Mouse (Mus musculus) MEL (cell line): ENCODE data around the gene Hnrnph1. TPM values are rescaled to one million over a fixed set of nuclear protein-coding genes. Genes with fewer than 3 reads are reported as not detected.

ENCODE experiments used
- DNase-seq: peaks from one replicate; pipeline ENCODE4 v3.0.0; 2011; ENCODE audit warnings: low read depth, low spot score
- H3K27ac ChIP-seq: 2 replicates; pipeline ENCODE4 v1.5.1; 2012; ENCODE audit warnings: low read depth, mild to moderate bottlenecking, control low read depth, low read length, moderate library complexity; ENCODE audit not compliant: control insufficient read depth
- H3K27me3 ChIP-seq, 2 experiments: fragments of 150-350 bp in 1 of 2; sonication (generic) in 1 of 2; 2 replicates each; pipeline ENCODE4 v1.6.1; 2012; ENCODE audit warnings: low read length in 2 of 2, mild to moderate bottlenecking in 2 of 2, improper control_type of control experiment in 1 of 2, moderate library complexity in 1 of 2; ENCODE audit not compliant: insufficient read depth in 2 of 2, control insufficient read depth in 1 of 2
- H3K36me3 ChIP-seq, 2 experiments: 2 replicates each; pipeline ENCODE4 v1.6.1; 2012 to 2014; ENCODE audit warnings: low read length in 2 of 2, improper control_type of control experiment in 1 of 2, inconsistent platforms in 1 of 2, mild to moderate bottlenecking in 1 of 2; ENCODE audit not compliant: insufficient read depth in 2 of 2, control insufficient read depth in 1 of 2
- H3K4me1 ChIP-seq, 2 experiments: fragments of 150-350 bp in 1 of 2; sonication (generic) in 1 of 2; 2 replicates each; pipeline ENCODE4 v1.6.1; 2012; ENCODE audit warnings: low read length in 2 of 2, improper control_type of control experiment in 1 of 2, mild to moderate bottlenecking in 1 of 2; ENCODE audit not compliant: insufficient read depth in 2 of 2, control insufficient read depth in 1 of 2
- H3K4me3 ChIP-seq, 2 experiments: fragments of 150-350 bp in 1 of 2; sonication (generic) in 1 of 2; 2 replicates each; pipeline ENCODE4 v1.5.1; 2012; ENCODE audit warnings: low read depth in 2 of 2, low read length in 2 of 2, mild to moderate bottlenecking in 2 of 2, moderate library complexity in 2 of 2, control low read depth in 1 of 2, improper control_type of control experiment in 1 of 2; ENCODE audit not compliant: control insufficient read depth in 1 of 2, insufficient read depth in 1 of 2
- H3K79me2 ChIP-seq: 2 replicates; pipeline ENCODE4 v1.6.1; 2012; ENCODE audit warnings: mild to moderate bottlenecking, low read length, moderate library complexity; ENCODE audit not compliant: control insufficient read depth, poor library complexity, insufficient read depth
- H3K9ac ChIP-seq: 2 replicates; pipeline ENCODE4 v1.6.1; 2012; ENCODE audit warnings: low read depth, mild to moderate bottlenecking, control low read depth, low read length, moderate library complexity; ENCODE audit not compliant: control insufficient read depth, poor library complexity, severe bottlenecking
- H3K9me3 ChIP-seq: fragments of 150-350 bp; sonication (generic); replicated peaks from 2 replicates; pipeline ENCODE4 v1.6.1; 2012; ENCODE audit warnings: mild to moderate bottlenecking, low read length, improper control_type of control experiment, moderate library complexity; ENCODE audit not compliant: insufficient read depth
- CHD1 ChIP-seq: IDR thresholded peaks from 2 replicates; pipeline ENCODE4 v1.6.1; 2012; ENCODE audit warnings: low read depth, mild to moderate bottlenecking, inconsistent platforms, low read length, improper control_type of control experiment
- CTCF ChIP-seq, 3 experiments: IDR thresholded peaks in 2 of 3; conservative IDR thresholded peaks in 1 of 3; 2 replicates each; pipeline ENCODE4 v1.5.1; 2011 to 2012; ENCODE audit warnings: low read length in 3 of 3, low read depth in 2 of 3, mild to moderate bottlenecking in 2 of 3, improper control_type of control experiment in 1 of 3, inconsistent platforms in 1 of 3, mixed read lengths in 1 of 3, moderate library complexity in 1 of 3; ENCODE audit not compliant: control insufficient read depth in 1 of 3, insufficient read depth in 1 of 3, poor library complexity in 1 of 3, severe bottlenecking in 1 of 3
- E2F4 ChIP-seq: IDR thresholded peaks from 2 replicates; pipeline ENCODE4 v1.6.1; 2011; ENCODE audit warnings: low read depth, low read length, improper control_type of control experiment, borderline replicate concordance
- EP300 ChIP-seq, 2 experiments: IDR thresholded peaks; 2 replicates each; pipeline ENCODE4 v1.6.1; 2011; ENCODE audit warnings: improper control_type of control experiment in 2 of 2, low read length in 2 of 2, low read depth in 1 of 2, mild to moderate bottlenecking in 1 of 2
- GABPA ChIP-seq: IDR thresholded peaks from 2 replicates; pipeline ENCODE4 v1.6.1; 2012; ENCODE audit warnings: low read depth, mild to moderate bottlenecking, inconsistent platforms, low read length, improper control_type of control experiment, moderate library complexity
- GATA1 ChIP-seq: IDR thresholded peaks from 2 replicates; pipeline ENCODE4 v1.6.1; 2011; ENCODE audit warnings: low read depth, low read length, improper control_type of control experiment
- HCFC1 ChIP-seq: IDR thresholded peaks from 2 replicates; pipeline ENCODE4 v1.6.1; 2012; ENCODE audit warnings: low read depth, mild to moderate bottlenecking, inconsistent platforms, low read length, improper control_type of control experiment, moderate library complexity
- KAT2A ChIP-seq: conservative IDR thresholded peaks from 2 replicates; pipeline ENCODE4 v1.6.1; 2012; ENCODE audit warnings: low read depth, low read length, improper control_type of control experiment, inconsistent platforms
- MAFK ChIP-seq: IDR thresholded peaks from 2 replicates; pipeline ENCODE4 v1.6.1; 2011; ENCODE audit warnings: low read depth, mild to moderate bottlenecking, low read length, improper control_type of control experiment, borderline replicate concordance
- MAX ChIP-seq: IDR thresholded peaks from 2 replicates; pipeline ENCODE4 v1.6.1; 2011; ENCODE audit warnings: low read length, improper control_type of control experiment
- MAZ ChIP-seq: IDR thresholded peaks from 2 replicates; pipeline ENCODE4 v1.6.1; 2012; ENCODE audit warnings: low read depth, mild to moderate bottlenecking, inconsistent platforms, low read length, improper control_type of control experiment
- MYB ChIP-seq: IDR thresholded peaks from 2 replicates; pipeline ENCODE4 v1.6.1; 2011; ENCODE audit warnings: mild to moderate bottlenecking, low read depth, low read length, improper control_type of control experiment
- MYC ChIP-seq: IDR thresholded peaks from 2 replicates; pipeline ENCODE4 v1.6.1; 2011; ENCODE audit warnings: low read depth, mild to moderate bottlenecking, low read length, improper control_type of control experiment, moderate library complexity
- NELFE ChIP-seq: IDR thresholded peaks from 2 replicates; pipeline ENCODE4 v1.6.1; 2011; ENCODE audit warnings: low read depth, low read length, improper control_type of control experiment
- POLR2A ChIP-seq, 2 experiments: IDR thresholded peaks; 2 replicates each; pipeline ENCODE4 v1.6.1; 2011 to 2012; ENCODE audit warnings: low read length in 2 of 2, mild to moderate bottlenecking in 2 of 2, control low read depth in 1 of 2, improper control_type of control experiment in 1 of 2, low read depth in 1 of 2, moderate library complexity in 1 of 2; ENCODE audit not compliant: control insufficient read depth in 1 of 2, insufficient read depth in 1 of 2, poor library complexity in 1 of 2
- POLR2AphosphoS2 ChIP-seq: IDR thresholded peaks from 2 replicates; pipeline ENCODE4 v1.6.1; 2011; ENCODE audit warnings: low read length, improper control_type of control experiment
- RCOR1 ChIP-seq: IDR thresholded peaks from 2 replicates; pipeline ENCODE4 v1.6.1; 2012; ENCODE audit warnings: low read depth, mild to moderate bottlenecking, inconsistent platforms, low read length, improper control_type of control experiment
- SIN3A ChIP-seq: IDR thresholded peaks from 2 replicates; pipeline ENCODE4 v1.6.1; 2012; ENCODE audit warnings: low read length, improper control_type of control experiment, inconsistent platforms
- SMC3 ChIP-seq: IDR thresholded peaks from 2 replicates; pipeline ENCODE4 v1.6.1; 2011; ENCODE audit warnings: low read depth, low read length, improper control_type of control experiment
- TAL1 ChIP-seq: IDR thresholded peaks from 2 replicates; pipeline ENCODE4 v1.6.1; 2012; ENCODE audit warnings: mild to moderate bottlenecking, inconsistent platforms, low read length, moderate library complexity, mixed read lengths
- TCF12 ChIP-seq: IDR thresholded peaks from 2 replicates; pipeline ENCODE4 v1.6.1; 2014; ENCODE audit warnings: low read depth, mild to moderate bottlenecking, inconsistent platforms, low read length, improper control_type of control experiment, moderate library complexity
- UBTF ChIP-seq: IDR thresholded peaks from 2 replicates; pipeline ENCODE4 v1.6.1; 2012; ENCODE audit warnings: low read depth, mild to moderate bottlenecking, inconsistent platforms, low read length, improper control_type of control experiment, moderate library complexity, borderline replicate concordance; ENCODE audit not compliant: insufficient read depth
- USF2 ChIP-seq, 2 experiments: IDR thresholded peaks; 2 replicates each; pipeline ENCODE4 v1.6.1; 2011 to 2012; ENCODE audit warnings: improper control_type of control experiment in 2 of 2, low read length in 2 of 2, borderline replicate concordance in 1 of 2, inconsistent platforms in 1 of 2, low read depth in 1 of 2, mild to moderate bottlenecking in 1 of 2; ENCODE audit not compliant: insufficient read depth in 1 of 2
- ZC3H11A ChIP-seq: IDR thresholded peaks from 2 replicates; pipeline ENCODE4 v1.6.1; 2012; ENCODE audit warnings: low read depth, mild to moderate bottlenecking, inconsistent platforms, low read length, improper control_type of control experiment
- polyA plus RNA-seq, 2 experiments: library from polyadenylated mRNA; stranded (reverse) in 1 of 2; unstranded in 1 of 2; fragments of >175 nt in 1 of 2; fragments of >200 nt in 1 of 2; gene quantifications; 2 replicates each; pipeline versions ENCODE4 v1.2.1 to v1.2.4; 2012; ENCODE audit warnings: low replicate concordance in 2 of 2, low read depth in 1 of 2; ENCODE audit not compliant: insufficient read length in 2 of 2, insufficient read depth in 1 of 2, missing spikeins in 1 of 2
- total RNA-seq: library from RNA; depleted of rRNA; stranded (reverse); fragments of 300-350 nt; gene quantifications from 2 replicates; pipeline ENCODE4 v1.2.3, GENCODE M21; 2012

Hnrnph1 gene
- total and polyA plus RNA-seq, 3 experiments, result 227 to 552 (median 425) TPM

GRCm38 (mm10) chr11:50364548-50364947 is 12.2 kb upstream of the Hnrnph1 start (continued):
- peak; percentile 73; the same call in 1 of the 2 replicates for TF ChIP-seq MYC
- TF ChIP-seq E2F4, result no peak
- no peak for TF ChIP-seq POLR2AphosphoS2
- TF ChIP-seq TCF12, result no peak
- no peak for TF ChIP-seq UBTF
- peak; percentile 96 for TF ChIP-seq SMC3
- no peak for TF ChIP-seq USF2 (IDR thresholded peaks at IDR 0.05; ENCODE audit: borderline replicate concordance in 1 of 2, insufficient read depth in 1 of 2, low read depth in 1 of 2, low read length in 2 of 2)
- peak; percentile 76 to 97 (median 96) for TF ChIP-seq CTCF (IDR thresholded peaks at IDR 0.05 in 2 of 3, conservative IDR thresholded peaks at IDR 0.05 in 1 of 3; ENCODE audit: control insufficient read depth in 1 of 3, insufficient read depth in 1 of 3, low read depth in 2 of 3, low read length in 3 of 3, poor library complexity in 1 of 3, severe bottlenecking in 1 of 3)

- Histone ChIP-seq H3K27ac (no peak overlapping the region), H3K9me3 (no peaks in the 10 kb centered on the region), H3K9ac (no peak overlapping the region), H3K4me1 (peaks cover 10 to 25% of the 10 kb centered on the region in 2 experiments), H3K79me2 (no peaks in the 10 kb centered on the region), H3K4me3 (no peak overlapping the region), H3K36me3 (peaks cover 0 to 16% of the 10 kb centered on the region in 2 experiments; a peak in 2 of 4 replicates), H3K27me3 (no peaks in the 10 kb centered on the region)
- no peak for DNase-seq
- no peak for TF ChIP-seq MAX
- TF ChIP-seq POLR2A (IDR thresholded peaks at IDR 0.05; ENCODE audit: control insufficient read depth in 1 of 2, insufficient read depth in 1 of 2, low read depth in 1 of 2, low read length in 2 of 2, poor library complexity in 1 of 2), result no peak
- TF ChIP-seq KAT2A, result no peak
- peak; percentile 59; the same call in 1 of the 2 replicates for TF ChIP-seq RCOR1
- peak; percentile 67 for TF ChIP-seq GATA1
- TF ChIP-seq EP300 (IDR thresholded peaks at IDR 0.05; ENCODE audit: low read depth in 1 of 2, low read length in 2 of 2), result peak; percentile 28 to 52; a peak in 2 of 4 replicates
- 0 out of 2 replicates have a peak, but pooled peaks have one; percentile 14 for TF ChIP-seq MAZ
- 0 out of 2 replicates have a peak, but pooled peaks have one; percentile 13 for TF ChIP-seq SIN3A
- TF ChIP-seq TCF12, result peak; percentile 75
- peak; percentile 61 for TF ChIP-seq TAL1
- TF ChIP-seq GABPA, result no peak
Measured at GRCm38 (mm10) chr11:50365322-50365721, 11.5 kb upstream of the Hnrnph1 start.

- peaks cover 17 to 31% of the 10 kb centered on the region in 2 experiments for H3K4me1 ChIP-seq
- TF ChIP-seq GABPA (no peak), MAFK (no peak), SMC3 (no peak), HCFC1 (no peak), ZC3H11A (no peak), MYB (no peak), NELFE (no peak), CHD1 (no peak)
Measured at GRCm38 (mm10) chr11:50367531-50367930, 9.3 kb upstream of the Hnrnph1 start.

More at GRCm38 (mm10) chr11:50367531-50367930, 9.3 kb upstream of the Hnrnph1 start:
- no peaks in the 10 kb centered on the region for H3K27me3 ChIP-seq
- H3K27ac ChIP-seq, result no peak overlapping the region
- H3K79me2 ChIP-seq, result no peaks in the 10 kb centered on the region; the same call in 1 of the 2 replicates
- no peak overlapping the region for H3K9ac ChIP-seq
- DNase-seq, result no peak
- H3K9me3 ChIP-seq, result no peaks in the 10 kb centered on the region
- no peak overlapping the region for H3K4me3 ChIP-seq
- H3K36me3 ChIP-seq, result peaks cover 0 to 26% of the 10 kb centered on the region in 2 experiments; a peak in 2 of 4 replicates
